8 mouse cellular contexts compared by ENCODE assay signal in the genomic region with DNA sequence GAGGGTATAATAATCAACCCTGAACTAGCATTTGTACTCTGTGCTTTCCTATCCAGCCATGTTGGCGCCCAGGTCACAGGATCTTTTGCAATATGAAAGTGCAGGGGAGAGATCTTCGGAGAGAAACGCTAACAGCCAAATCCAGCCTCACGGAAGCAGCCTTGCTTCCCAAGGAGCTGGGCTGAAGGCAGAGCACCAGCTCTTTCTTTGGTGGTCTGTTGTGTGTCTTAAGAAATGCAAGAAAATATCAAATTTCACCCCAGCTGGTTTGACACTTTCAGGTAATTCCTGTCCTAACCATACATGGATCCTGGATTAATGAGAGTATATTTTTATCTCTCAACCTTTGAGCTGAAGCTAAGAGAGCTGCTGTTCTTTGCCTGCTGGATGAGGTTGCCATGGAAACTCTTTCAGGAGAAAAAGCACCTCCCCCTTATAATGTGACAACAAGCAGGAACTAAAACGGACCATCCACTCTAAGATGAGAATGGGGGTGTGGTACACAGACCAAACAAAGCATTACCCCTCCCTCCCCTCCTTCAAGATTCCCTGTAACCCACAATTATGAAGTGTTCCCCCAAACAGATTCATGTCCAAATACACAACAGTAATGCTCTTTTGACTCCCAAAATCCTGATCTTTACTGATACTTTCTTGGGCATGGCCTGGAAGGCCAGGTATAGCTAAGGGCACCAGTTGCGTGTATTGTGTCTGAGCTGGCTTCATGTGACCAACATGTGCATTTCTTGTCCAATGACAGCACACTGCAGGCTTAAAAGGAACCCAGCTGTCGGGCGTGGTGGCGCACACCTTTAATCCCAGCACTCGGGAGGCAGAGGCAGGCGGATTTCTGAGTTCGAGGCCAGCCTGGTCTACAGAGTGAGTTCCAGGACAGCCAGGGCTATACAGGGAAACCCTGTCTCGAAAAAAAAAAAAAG. TPM values are rescaled to one million over a fixed set of nuclear protein-coding genes. Genes with fewer than 3 reads are reported as not detected.
DNase-seq lines count a peak whose midpoint lies in the region; ATAC-seq and TF ChIP-seq lines count a peak whose summit lies in the region.

No protein-coding gene starts in this region.

- H3K9me3 ChIP-seq in neural tube, embryonic 11.5 days (ENCODE audit: control insufficient read depth, low read length): no peaks in the 10 kb centered on the region
- no peaks in the 10 kb centered on the region for H3K9me3 ChIP-seq in embryonic facial prominence, embryonic 15.5 days (replicated peaks)
- no peaks in the 10 kb centered on the region for H3K9me3 ChIP-seq in midbrain, embryonic 14.5 days (ENCODE audit: control insufficient read depth, low read length)

- WGBS in neural tube, embryonic 11.5 days: 53% methylated on average over 13 of the region's 13 CpGs
- WGBS in embryonic facial prominence, embryonic 15.5 days: 53% methylated on average over 13 of the region's 13 CpGs
- 51% methylated on average over 13 of the region's 13 CpGs for WGBS in midbrain, embryonic 14.5 days
- WGBS in thymus, adult 2 months: 63% methylated on average over 13 of the region's 13 CpGs

- H3K27me3 ChIP-seq in neural tube, embryonic 11.5 days (ENCODE audit: control insufficient read depth, insufficient read depth, low read length): no peaks in the 10 kb centered on the region
- peaks cover 14% of the 10 kb centered on the region for H3K27me3 ChIP-seq in embryonic facial prominence, embryonic 15.5 days
- no peaks in the 10 kb centered on the region for H3K27me3 ChIP-seq in midbrain, embryonic 14.5 days (ENCODE audit: control insufficient read depth, insufficient read depth, low read length)
- H3K27me3 ChIP-seq in thymus, adult 2 months (ENCODE audit: control insufficient read depth, insufficient read depth, low read length): no peaks in the 10 kb centered on the region

- peak; percentile 58 for ATAC-seq in neural tube, embryonic 11.5 days (ENCODE audit: insufficient read depth, low FRiP score, low TSS enrichment)
- ATAC-seq in embryonic facial prominence, embryonic 15.5 days (ENCODE audit: insufficient number of reproducible peaks, low FRiP score, low TSS enrichment, low read depth): no peak
- peak; percentile 81 for ATAC-seq in midbrain, embryonic 14.5 days (ENCODE audit: low FRiP score, low TSS enrichment)

- TF ChIP-seq CTCF in thymus, adult 2 months (IDR thresholded peaks at IDR 0.05; ENCODE audit: borderline replicate concordance, control insufficient read depth, extremely low read depth, insufficient read depth, low read length, poor library complexity): no peak

- no peak for TF ChIP-seq POLR2A in thymus, adult 2 months (IDR thresholded peaks at IDR 0.05; ENCODE audit: control insufficient read depth, extremely low read depth, insufficient read depth, low read length, poor library complexity)

- peak overlapping the region; percentile 68 for H3K27ac ChIP-seq in neural tube, embryonic 11.5 days (ENCODE audit: low read depth, low read length)
- H3K27ac ChIP-seq in embryonic facial prominence, embryonic 15.5 days (replicated peaks): no peak overlapping the region
- H3K27ac ChIP-seq in midbrain, embryonic 14.5 days (replicated peaks; ENCODE audit: low read depth, low read length): peak overlapping the region; percentile 93
- no peak overlapping the region for H3K27ac ChIP-seq in thymus, adult 2 months (ENCODE audit: control insufficient read depth, insufficient read depth, low read length)

- peak overlapping the region; percentile 42 for H3K4me3 ChIP-seq in neural tube, embryonic 11.5 days (ENCODE audit: low read depth, low read length)
- H3K4me3 ChIP-seq in embryonic facial prominence, embryonic 15.5 days (replicated peaks): peak overlapping the region; percentile 35
- H3K4me3 ChIP-seq in midbrain, embryonic 14.5 days (replicated peaks; ENCODE audit: low read depth, low read length): peak overlapping the region; percentile 39
- no peak overlapping the region for H3K4me3 ChIP-seq in thymus, adult 2 months (ENCODE audit: control insufficient read depth, insufficient read depth, low read length)

- H3K36me3 ChIP-seq in neural tube, embryonic 11.5 days (ENCODE audit: control insufficient read depth, insufficient read depth, low read length): no peaks in the 10 kb centered on the region
- no peaks in the 10 kb centered on the region for H3K36me3 ChIP-seq in embryonic facial prominence, embryonic 15.5 days
- no peaks in the 10 kb centered on the region for H3K36me3 ChIP-seq in midbrain, embryonic 14.5 days (ENCODE audit: control insufficient read depth, insufficient read depth, low read length)
- no peaks in the 10 kb centered on the region for H3K36me3 ChIP-seq in thymus, adult 2 months (ENCODE audit: control insufficient read depth, insufficient read depth, low read length)

- no peak for DNase-seq in neural tube, embryonic 11.5 days (ENCODE audit: low spot score)
- no peak for DNase-seq in neural tube, embryonic 10.5 days (ENCODE audit: extremely low spot score, low spot score)
- peak; percentile 5 for DNase-seq in induced T-regulatory cell, adult 2 months (ENCODE audit: low read depth)
- peak; percentile 62 to 76 for DNase-seq in left cerebral cortex, adult 9 months (ENCODE audit: low spot score in 2 of 2)
- DNase-seq in midbrain, embryonic 14.5 days: peak; percentile 90
- DNase-seq in thymus, adult 2 months: no peak
- no peak for DNase-seq in urinary bladder, postnatal 10 days (ENCODE audit: low spot score)

- peaks cover 6% of the 10 kb centered on the region; the same call in 1 of the 2 replicates for H3K4me1 ChIP-seq in neural tube, embryonic 11.5 days (ENCODE audit: control insufficient read depth, insufficient read depth, low read length)
- H3K4me1 ChIP-seq in embryonic facial prominence, embryonic 15.5 days: peaks cover 6% of the 10 kb centered on the region; the same call in 1 of the 2 replicates
- H3K4me1 ChIP-seq in midbrain, embryonic 14.5 days (ENCODE audit: control insufficient read depth, insufficient read depth, low read length): peaks cover 10% of the 10 kb centered on the region; the same call in 1 of the 2 replicates
- H3K4me1 ChIP-seq in thymus, adult 2 months (replicated peaks; ENCODE audit: control insufficient read depth, insufficient read depth, low read length): no peaks in the 10 kb centered on the region

- peak overlapping the region; percentile 74 for H3K4me2 ChIP-seq in neural tube, embryonic 11.5 days (ENCODE audit: low read depth)
- H3K4me2 ChIP-seq in embryonic facial prominence, embryonic 15.5 days (replicated peaks): peak overlapping the region; percentile 70
- peak overlapping the region; percentile 78 for H3K4me2 ChIP-seq in midbrain, embryonic 14.5 days (ENCODE audit: low read length)

- H3K9ac ChIP-seq in neural tube, embryonic 11.5 days (ENCODE audit: low read length): peak overlapping the region; percentile 64
- no peak overlapping the region for H3K9ac ChIP-seq in embryonic facial prominence, embryonic 15.5 days
- peak overlapping the region; percentile 70 for H3K9ac ChIP-seq in midbrain, embryonic 14.5 days (replicated peaks; ENCODE audit: low read length)

RNA-seq across cellular contexts. Expression of gene Scn3b, which starts 26.8 kb away (rescaled TPM):
- 29.6 and 37.1 TPM in 2 replicates for polyA plus RNA-seq in neural tube, embryonic 11.5 days (2014; fragmentation: Nextera tagmentation; extraction: Ambion mirVana)
- polyA plus RNA-seq in embryonic facial prominence, embryonic 15.5 days (2015; fragmentation: Nextera tagmentation; extraction: Ambion mirVana): 13.7 and 14.0 TPM in 2 replicates
- 142 and 154 TPM in 2 replicates for polyA plus RNA-seq in midbrain, embryonic 14.5 days (2014; fragmentation: Nextera tagmentation; extraction: Ambion mirVana)
- polyA plus RNA-seq in thymus, adult 2 months (2012; rRNA removed): 1.3 and 1.5 TPM in 2 replicates

RNA-seq across cellular contexts. Expression of gene Zfp202, which starts 50.1 kb away (rescaled TPM):
- polyA plus RNA-seq in neural tube, embryonic 11.5 days (2014; fragmentation: Nextera tagmentation; extraction: Ambion mirVana): 6.8 and 6.9 TPM in 2 replicates
- polyA plus RNA-seq in embryonic facial prominence, embryonic 15.5 days (2015; fragmentation: Nextera tagmentation; extraction: Ambion mirVana): 5.8 and 6.5 TPM in 2 replicates
- 11.6 and 11.7 TPM in 2 replicates for polyA plus RNA-seq in midbrain, embryonic 14.5 days (2014; fragmentation: Nextera tagmentation; extraction: Ambion mirVana)
- polyA plus RNA-seq in thymus, adult 2 months (2012; rRNA removed): 0.74 and 0.80 TPM in 2 replicates

Comparison
In these comparisons a context has a peak if more than half of its experiments do, and no peak if none do; other contexts are left out.
1. DNase-seq: peak in induced T-regulatory cell, adult 2 months (single experiment), left cerebral cortex, adult 9 months (2 of 2) and midbrain, embryonic 14.5 days (single experiment); none in neural tube, embryonic 11.5 days (single experiment), neural tube, embryonic 10.5 days (single experiment), thymus, adult 2 months (single experiment) and urinary bladder, postnatal 10 days (single experiment).
2. H3K27ac ChIP-seq: peak in neural tube, embryonic 11.5 days (single experiment) and midbrain, embryonic 14.5 days (single experiment); none in embryonic facial prominence, embryonic 15.5 days (single experiment) and thymus, adult 2 months (single experiment).
3. Peak in every context shown above with its lines, with median percentiles within 50 percentile points of each other: H3K4me2 ChIP-seq.